Mouse (Mus musculus): ENCODE results near the gene Slc25a47. TPM values are rescaled to one million over a fixed set of nuclear protein-coding genes. Genes with fewer than 3 reads are reported as not detected.

Gene Slc25a47
- polyA plus RNA-seq, 1 experiment from 2014 or later, result 2.0 TPM

DNA sequence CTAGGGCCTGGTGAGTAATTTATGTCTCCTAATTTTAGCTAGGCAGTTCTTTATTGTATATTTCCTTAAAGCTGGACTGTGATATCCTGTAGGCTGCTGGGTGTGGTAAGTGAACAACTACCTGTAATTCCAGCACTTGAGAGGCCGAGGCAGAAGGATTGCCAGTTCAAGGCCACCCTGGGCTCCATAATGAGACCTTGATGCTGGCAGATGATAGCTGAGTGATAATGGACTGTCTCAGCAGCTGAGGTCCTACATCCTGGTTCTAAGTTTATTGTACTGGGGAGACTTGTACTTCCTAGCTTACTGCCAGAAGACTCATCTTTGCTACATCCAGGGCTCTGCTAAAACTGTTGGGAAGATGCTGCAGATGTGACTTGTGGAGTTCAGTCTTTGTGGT lies 26.1 kb upstream of the Slc25a47 start:
- no peaks in the 10 kb centered on the region for H3K9me3 ChIP-seq (replicated peaks)
- H3K4me1 ChIP-seq (replicated peaks), result peaks cover 53% of the 10 kb centered on the region
- H3K9ac ChIP-seq, result peak overlapping the region; percentile 11; the same call in 1 of the 2 replicates
- H3K36me3 ChIP-seq, result peaks cover 55% of the 10 kb centered on the region
- ATAC-seq (ENCODE audit: low read depth) (no peak), DNase-seq (no peak)
- WGBS (ENCODE audit: insufficient replicate concordance), result 42% methylated on average over 1 of the region's 1 CpGs
- no peaks in the 10 kb centered on the region for H3K27me3 ChIP-seq
- no peak overlapping the region for H3K4me2 ChIP-seq
- H3K27ac ChIP-seq, result peak overlapping the region; percentile 50
- H3K4me3 ChIP-seq (replicated peaks), result no peak overlapping the region

- peak; percentile 44; the same call in 1 of the 2 replicates for ATAC-seq (ENCODE audit: low read depth)
These were observed 25.5 kb upstream of the Slc25a47 start for GRCm38 (mm10) chr12:108810309-108810708.

DNA sequence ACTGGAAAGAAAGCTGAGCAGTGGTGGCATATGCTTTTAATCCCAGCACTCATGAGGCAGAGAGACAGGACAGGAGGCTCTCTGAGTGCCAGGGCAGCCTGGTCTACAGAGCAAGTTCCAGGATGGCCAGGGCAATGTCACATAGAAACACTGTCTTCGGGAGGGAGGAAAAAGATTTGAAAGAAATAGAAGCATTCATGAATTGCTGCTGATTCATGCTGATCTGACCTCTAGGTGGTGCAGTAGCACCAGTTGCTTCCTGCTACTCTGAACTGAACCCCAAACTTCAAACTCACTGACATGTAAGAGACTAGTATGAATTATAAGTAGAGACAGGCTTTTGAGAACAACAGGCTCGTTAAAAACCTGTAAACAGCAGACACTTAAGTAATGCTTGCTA lies 24.7 kb upstream of the Slc25a47 start:
- 48% methylated on average over 2 of the region's 2 CpGs for WGBS (ENCODE audit: insufficient replicate concordance)
- DNase-seq (no peak), ATAC-seq (ENCODE audit: low read depth) (0 out of 2 replicates have a peak, but pooled peaks have one; percentile 35)
- H3K4me2 ChIP-seq, result no peak overlapping the region
- peaks cover 63% of the 10 kb centered on the region for H3K36me3 ChIP-seq
- H3K9ac ChIP-seq, result no peak overlapping the region
- H3K27ac ChIP-seq, result 0 out of 2 replicates have a peak overlapping the region, but pooled peaks have one; percentile 7
- no peaks in the 10 kb centered on the region for H3K27me3 ChIP-seq
- H3K9me3 ChIP-seq (replicated peaks), result no peaks in the 10 kb centered on the region
- peaks cover 53% of the 10 kb centered on the region for H3K4me1 ChIP-seq (replicated peaks)
- no peak overlapping the region for H3K4me3 ChIP-seq (replicated peaks)

More at GRCm38 (mm10) chr12:108810309-108810708, 25.5 kb upstream of the Slc25a47 start:
- Histone ChIP-seq H3K36me3 (peaks cover 60% of the 10 kb centered on the region), H3K27ac (peak overlapping the region; percentile 50; the same call in 1 of the 2 replicates), H3K9me3 (replicated peaks) (no peaks in the 10 kb centered on the region), H3K4me1 (replicated peaks) (peaks cover 53% of the 10 kb centered on the region), H3K9ac (no peak overlapping the region), H3K4me3 (replicated peaks) (no peak overlapping the region), H3K4me2 (no peak overlapping the region), H3K27me3 (no peaks in the 10 kb centered on the region)
- 45% methylated on average over 7 of the region's 7 CpGs for WGBS (ENCODE audit: insufficient replicate concordance)
- no peak for DNase-seq

GRCm38 (mm10) chr12:108812463-108812862 lies 23.4 kb upstream of the Slc25a47 start:
- ATAC-seq (ENCODE audit: low read depth) (no peak), DNase-seq (no peak)
- Histone ChIP-seq H3K36me3 (peaks cover 65% of the 10 kb centered on the region), H3K4me3 (replicated peaks) (no peak overlapping the region), H3K4me2 (no peak overlapping the region), H3K4me1 (replicated peaks) (peaks cover 46% of the 10 kb centered on the region), H3K9ac (no peak overlapping the region), H3K9me3 (replicated peaks) (no peaks in the 10 kb centered on the region), H3K27me3 (no peaks in the 10 kb centered on the region), H3K27ac (no peak overlapping the region)
- 84% methylated on average over 6 of the region's 6 CpGs for WGBS (ENCODE audit: insufficient replicate concordance)

GRCm38 (mm10) chr12:108814470-108814869 lies 21.4 kb upstream of the Slc25a47 start:
- DNase-seq (no peak), ATAC-seq (ENCODE audit: low read depth) (no peak)
- no peak overlapping the region for H3K4me3 ChIP-seq (replicated peaks)
- H3K27me3 ChIP-seq, result no peaks in the 10 kb centered on the region
- peaks cover 29% of the 10 kb centered on the region for H3K4me1 ChIP-seq (replicated peaks)
- no peak overlapping the region for H3K27ac ChIP-seq
- no peaks in the 10 kb centered on the region for H3K9me3 ChIP-seq (replicated peaks)
- no peak overlapping the region for H3K9ac ChIP-seq
- no peak overlapping the region for H3K4me2 ChIP-seq
- WGBS (ENCODE audit: insufficient replicate concordance), result 90% methylated on average over 6 of the region's 6 CpGs
- peaks cover 64% of the 10 kb centered on the region for H3K36me3 ChIP-seq

DNA sequence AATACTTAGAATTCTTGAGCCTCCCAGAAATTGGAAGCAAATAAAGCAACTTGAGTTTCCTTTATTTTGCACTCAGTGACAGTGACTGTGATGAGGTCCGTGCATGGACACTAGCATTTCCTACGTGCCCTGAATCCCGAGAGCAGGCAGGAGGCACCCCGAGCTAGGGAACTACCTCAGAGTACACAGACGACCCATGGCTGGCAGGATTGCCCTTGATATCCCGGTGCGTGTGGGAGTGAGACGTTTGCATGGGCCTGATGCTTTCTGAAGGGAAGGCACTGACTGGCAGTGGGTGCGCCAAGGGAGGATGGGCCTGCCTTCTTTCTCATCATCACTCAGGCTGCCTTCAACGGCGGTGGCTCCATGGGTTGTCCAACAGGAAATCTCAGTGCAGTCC lies 19.3 kb upstream of the Slc25a47 start:
- 86% methylated on average over 11 of the region's 11 CpGs for WGBS (ENCODE audit: insufficient replicate concordance)
- Histone ChIP-seq H3K9me3 (replicated peaks) (no peaks in the 10 kb centered on the region), H3K4me2 (no peak overlapping the region), H3K27ac (no peak overlapping the region), H3K9ac (no peak overlapping the region), H3K4me1 (replicated peaks) (peaks cover 10% of the 10 kb centered on the region), H3K27me3 (no peaks in the 10 kb centered on the region), H3K36me3 (peaks cover 67% of the 10 kb centered on the region), H3K4me3 (replicated peaks) (no peak overlapping the region)
- ATAC-seq (ENCODE audit: low read depth), result no peak
- DNase-seq, result no peak

DNA sequence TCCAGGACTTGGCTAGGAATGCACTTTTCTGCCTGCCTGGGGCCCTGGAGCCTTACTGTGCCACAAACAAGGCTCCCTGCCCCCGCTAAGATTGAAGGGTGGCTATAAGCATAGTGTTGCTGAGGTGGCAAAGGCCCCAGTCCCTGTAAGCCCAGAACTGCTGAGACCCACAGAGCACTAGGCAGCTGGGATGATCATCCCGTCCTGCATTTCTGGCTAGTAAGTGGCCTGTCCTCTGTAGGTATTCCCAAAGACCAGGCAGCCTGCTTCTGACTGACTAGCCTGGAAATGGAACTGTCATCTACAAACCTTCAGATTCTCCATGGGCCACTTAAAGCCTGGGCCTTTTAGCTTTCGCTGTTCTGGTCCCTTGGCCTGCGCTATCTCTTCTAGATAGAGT lies 15.4 kb upstream of the Slc25a47 start:
- H3K27me3 ChIP-seq, result no peaks in the 10 kb centered on the region
- no peaks in the 10 kb centered on the region for H3K4me1 ChIP-seq (replicated peaks)
- H3K9ac ChIP-seq, result no peak overlapping the region
- no peak for DNase-seq
- H3K27ac ChIP-seq, result no peak overlapping the region
- H3K36me3 ChIP-seq, result peaks cover 42% of the 10 kb centered on the region
- no peak overlapping the region for H3K4me2 ChIP-seq
- H3K4me3 ChIP-seq (replicated peaks), result no peak overlapping the region
- ATAC-seq (ENCODE audit: low read depth), result no peak
- 83% methylated on average over 4 of the region's 4 CpGs for WGBS (ENCODE audit: insufficient replicate concordance)
- no peaks in the 10 kb centered on the region for H3K9me3 ChIP-seq (replicated peaks)

DNA sequence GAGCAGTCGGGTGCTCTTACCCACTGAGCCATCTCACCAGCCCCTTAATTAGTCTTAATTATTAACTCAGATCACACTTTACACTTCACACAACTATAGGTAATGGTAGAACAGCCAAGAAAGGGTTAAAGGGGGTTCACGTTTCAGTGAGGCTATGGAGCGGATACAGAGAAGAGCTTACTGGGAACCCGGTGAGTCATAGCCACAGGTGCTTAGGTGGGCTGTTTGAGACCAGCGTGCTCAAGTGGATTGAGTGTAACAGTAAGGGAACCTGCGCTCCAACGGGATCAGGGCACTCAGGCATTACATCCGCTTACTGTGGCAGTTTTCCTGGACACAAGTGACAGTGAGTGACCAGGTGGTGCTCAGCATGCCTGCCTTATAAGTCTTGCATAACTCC lies 12.8 kb upstream of the Slc25a47 start:
- DNase-seq (no peak), ATAC-seq (ENCODE audit: low read depth) (no peak)
- 71% methylated on average over 8 of the region's 8 CpGs for WGBS (ENCODE audit: insufficient replicate concordance)
- Histone ChIP-seq H3K4me1 (replicated peaks) (no peaks in the 10 kb centered on the region), H3K27me3 (no peaks in the 10 kb centered on the region), H3K4me3 (replicated peaks) (no peak overlapping the region), H3K4me2 (no peak overlapping the region), H3K9ac (no peak overlapping the region), H3K9me3 (replicated peaks) (no peaks in the 10 kb centered on the region; the same call in 1 of the 2 replicates), H3K27ac (no peak overlapping the region), H3K36me3 (peaks cover 48% of the 10 kb centered on the region)

GRCm38 (mm10) chr12:108824225-108824874 lies 11.5 kb upstream of the Slc25a47 start:
- no peak overlapping the region for H3K27ac ChIP-seq
- DNase-seq, result no peak
- H3K27me3 ChIP-seq, result no peaks in the 10 kb centered on the region
- WGBS (ENCODE audit: insufficient replicate concordance), result 90% methylated on average over 15 of the region's 15 CpGs
- no peak overlapping the region for H3K4me2 ChIP-seq
- no peaks in the 10 kb centered on the region; the same call in 1 of the 2 replicates for H3K9me3 ChIP-seq (replicated peaks)
- H3K4me1 ChIP-seq (replicated peaks), result no peaks in the 10 kb centered on the region
- no peak for ATAC-seq (ENCODE audit: low read depth)
- peaks cover 42% of the 10 kb centered on the region for H3K36me3 ChIP-seq
- H3K4me3 ChIP-seq (replicated peaks), result no peak overlapping the region
- no peak overlapping the region for H3K9ac ChIP-seq

DNA sequence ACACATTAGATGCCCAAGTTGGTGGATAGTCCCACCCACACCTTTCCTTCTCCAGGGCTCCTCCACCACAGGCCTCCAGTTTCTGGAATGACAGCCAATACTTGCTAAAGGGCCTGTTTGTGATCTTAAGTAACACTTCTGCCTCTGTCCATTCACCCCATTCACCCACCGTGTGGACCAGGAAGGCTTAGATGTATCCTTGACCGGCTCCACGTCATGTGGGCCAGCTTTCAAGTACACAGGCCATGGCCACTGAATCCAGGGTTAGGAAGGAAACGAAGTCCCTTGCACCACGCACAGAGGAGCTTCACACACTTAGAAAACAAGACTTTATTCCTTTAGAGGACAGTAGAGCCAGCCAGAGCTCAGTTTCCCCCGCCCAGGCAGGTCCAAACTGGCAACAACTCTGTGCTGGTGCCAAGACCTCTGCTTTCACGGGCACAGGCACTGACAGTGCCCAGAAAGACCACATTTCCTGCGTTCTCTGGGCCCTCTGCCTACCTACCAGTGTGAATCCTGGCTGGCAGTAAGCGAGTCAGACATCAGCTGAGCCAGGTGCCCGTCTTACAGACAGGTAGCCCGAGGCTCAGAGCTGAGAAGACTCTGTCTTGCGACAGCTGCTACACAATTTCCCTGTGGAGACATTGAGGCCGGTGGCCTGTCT lies 10.2 kb upstream of the Slc25a47 start:
- DNase-seq (no peak), ATAC-seq (ENCODE audit: low read depth) (no peak)
- WGBS (ENCODE audit: insufficient replicate concordance), result 89% methylated on average over 13 of the region's 13 CpGs
- no peak overlapping the region for H3K27ac ChIP-seq
- H3K4me2 ChIP-seq, result no peak overlapping the region
- no peaks in the 10 kb centered on the region for H3K4me1 ChIP-seq (replicated peaks)
- no peaks in the 10 kb centered on the region; the same call in 1 of the 2 replicates for H3K9me3 ChIP-seq (replicated peaks)
- H3K27me3 ChIP-seq, result no peaks in the 10 kb centered on the region
- no peak overlapping the region for H3K9ac ChIP-seq
- H3K4me3 ChIP-seq (replicated peaks), result no peak overlapping the region
- peaks cover 30% of the 10 kb centered on the region for H3K36me3 ChIP-seq

DNA sequence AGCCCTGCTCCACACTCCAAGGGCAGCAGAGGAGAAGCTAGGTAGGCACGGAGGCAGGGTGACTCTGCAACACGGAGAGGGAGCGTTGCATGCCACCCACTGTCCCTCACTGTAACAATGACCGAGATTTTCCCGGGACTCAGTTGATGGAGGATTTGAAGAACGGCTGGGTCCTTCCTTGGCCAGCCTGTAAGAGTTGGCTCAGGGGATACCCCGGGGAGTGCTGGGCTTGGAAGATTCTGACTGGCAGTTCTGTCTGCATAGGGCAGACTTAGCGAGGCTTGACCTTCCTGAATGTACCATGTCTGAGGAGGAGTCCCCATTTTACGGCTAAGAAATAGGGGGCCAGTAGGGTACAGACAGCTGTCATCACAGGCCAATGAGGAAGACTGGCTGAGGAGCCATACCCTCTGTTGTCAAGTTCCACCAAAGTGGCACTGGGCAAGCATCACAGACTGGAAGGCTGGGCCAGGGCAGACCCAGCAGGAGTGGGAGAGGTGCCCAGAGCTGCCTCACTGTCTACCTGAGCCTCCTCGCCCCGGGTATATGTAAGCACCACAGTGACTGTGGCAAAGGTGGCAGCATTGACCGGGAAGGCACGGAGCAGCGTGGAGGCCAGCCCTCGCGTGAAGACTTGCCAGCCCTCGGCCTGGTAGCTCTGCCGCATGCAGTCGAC lies 9.4 kb upstream of the Slc25a47 start:
- no peak for DNase-seq
- Histone ChIP-seq H3K4me3 (replicated peaks) (no peak overlapping the region), H3K4me2 (no peak overlapping the region), H3K27ac (no peak overlapping the region), H3K9me3 (replicated peaks) (no peaks in the 10 kb centered on the region; the same call in 1 of the 2 replicates), H3K36me3 (peaks cover 30% of the 10 kb centered on the region), H3K27me3 (no peaks in the 10 kb centered on the region), H3K9ac (no peak overlapping the region), H3K4me1 (replicated peaks) (no peaks in the 10 kb centered on the region)
- 89% methylated on average over 19 of the region's 19 CpGs for WGBS (ENCODE audit: insufficient replicate concordance)
- no peak for ATAC-seq (ENCODE audit: low read depth)

All from liver, embryonic 13.5 days (tissue).